Mouse (Mus musculus): ENCODE measurements around the gene Neurod2. TPM values are rescaled to one million over a fixed set of nuclear protein-coding genes. Genes with fewer than 3 reads are reported as not detected.

The Neurod2 gene
- polyA plus RNA-seq, 1 experiment from 2014 or later: 0.07 TPM

GRCm38 (mm10) chr11:98296916-98297315 lies 32.5 kb downstream of the Neurod2 start:
- WGBS (ENCODE audit: insufficient replicate concordance): 61% methylated on average over 2 of the region's 2 CpGs
- H3K9ac ChIP-seq (ENCODE audit: low read depth, low read length): no peak overlapping the region
- no peaks in the 10 kb centered on the region for H3K9me3 ChIP-seq (replicated peaks; ENCODE audit: control insufficient read depth, low read length)
- no peak overlapping the region for H3K27ac ChIP-seq (ENCODE audit: low read depth, low read length)
- H3K4me1 ChIP-seq (ENCODE audit: control insufficient read depth, insufficient read depth, low read length): peaks cover 11% of the 10 kb centered on the region; the same call in 1 of the 2 replicates
- no peak for ATAC-seq (replicated peaks; ENCODE audit: insufficient number of reproducible peaks, low FRiP score, low TSS enrichment)
- H3K4me2 ChIP-seq: no peak overlapping the region
- no peak overlapping the region for H3K4me3 ChIP-seq (ENCODE audit: low read depth, low read length)
- H3K27me3 ChIP-seq (ENCODE audit: control insufficient read depth, insufficient read depth, low read length): peaks cover 40% of the 10 kb centered on the region
- no peaks in the 10 kb centered on the region for H3K36me3 ChIP-seq (ENCODE audit: control insufficient read depth, insufficient read depth, low read length)

GRCm38 (mm10) chr11:98296277-98296676 lies 33.2 kb downstream of the Neurod2 start:
- Histone ChIP-seq H3K36me3 (ENCODE audit: control insufficient read depth, insufficient read depth, low read length) (no peaks in the 10 kb centered on the region), H3K27me3 (ENCODE audit: control insufficient read depth, insufficient read depth, low read length) (peaks cover 45% of the 10 kb centered on the region), H3K4me1 (ENCODE audit: control insufficient read depth, insufficient read depth, low read length) (peaks cover 11% of the 10 kb centered on the region; the same call in 1 of the 2 replicates), H3K27ac (ENCODE audit: low read depth, low read length) (no peak overlapping the region), H3K4me3 (ENCODE audit: low read depth, low read length) (no peak overlapping the region), H3K4me2 (no peak overlapping the region), H3K9ac (ENCODE audit: low read depth, low read length) (no peak overlapping the region), H3K9me3 (replicated peaks; ENCODE audit: control insufficient read depth, low read length) (no peaks in the 10 kb centered on the region)
- 7% methylated on average over 5 of the region's 5 CpGs for WGBS (ENCODE audit: insufficient replicate concordance)
- no peak for ATAC-seq (replicated peaks; ENCODE audit: insufficient number of reproducible peaks, low FRiP score, low TSS enrichment)

GRCm38 (mm10) chr11:98295013-98295585 lies 34.3 kb downstream of the Neurod2 start:
- H3K4me1 ChIP-seq (ENCODE audit: control insufficient read depth, insufficient read depth, low read length): peaks cover 11% of the 10 kb centered on the region; the same call in 1 of the 2 replicates
- WGBS (ENCODE audit: insufficient replicate concordance): 4% methylated on average over 9 of the region's 9 CpGs
- no peaks in the 10 kb centered on the region for H3K9me3 ChIP-seq (replicated peaks; ENCODE audit: control insufficient read depth, low read length)
- H3K27me3 ChIP-seq (ENCODE audit: control insufficient read depth, insufficient read depth, low read length): peaks cover 51% of the 10 kb centered on the region
- H3K36me3 ChIP-seq (ENCODE audit: control insufficient read depth, insufficient read depth, low read length): no peaks in the 10 kb centered on the region
- peak overlapping the region; percentile 63 for H3K4me3 ChIP-seq (ENCODE audit: low read depth, low read length)
- ATAC-seq (replicated peaks; ENCODE audit: insufficient number of reproducible peaks, low FRiP score, low TSS enrichment): no peak
- peak overlapping the region; percentile 96 for H3K4me2 ChIP-seq
- H3K9ac ChIP-seq (ENCODE audit: low read depth, low read length): peak overlapping the region; percentile 72
- no peak overlapping the region for H3K27ac ChIP-seq (ENCODE audit: low read depth, low read length)

- Histone ChIP-seq H3K4me3 (ENCODE audit: low read depth, low read length) (peak overlapping the region; percentile 63), H3K27me3 (ENCODE audit: control insufficient read depth, insufficient read depth, low read length) (peaks cover 56% of the 10 kb centered on the region), H3K36me3 (ENCODE audit: control insufficient read depth, insufficient read depth, low read length) (no peaks in the 10 kb centered on the region), H3K9ac (ENCODE audit: low read depth, low read length) (peak overlapping the region; percentile 72), H3K27ac (ENCODE audit: low read depth, low read length) (no peak overlapping the region), H3K9me3 (replicated peaks; ENCODE audit: control insufficient read depth, low read length) (no peaks in the 10 kb centered on the region), H3K4me1 (ENCODE audit: control insufficient read depth, insufficient read depth, low read length) (peaks cover 11% of the 10 kb centered on the region; the same call in 1 of the 2 replicates), H3K4me2 (peak overlapping the region; percentile 96)
- WGBS (ENCODE audit: insufficient replicate concordance): 2% methylated on average over 58 of the region's 58 CpGs
- peak; percentile 48; the same call in 1 of the 2 replicates for ATAC-seq (replicated peaks; ENCODE audit: insufficient number of reproducible peaks, low FRiP score, low TSS enrichment)
Observed at GRCm38 (mm10) chr11:98294188-98295012, 35.0 kb downstream of the Neurod2 start.

- WGBS (ENCODE audit: insufficient replicate concordance): 23% methylated on average over 2 of the region's 2 CpGs
Observed at GRCm38 (mm10) chr11:98293070-98293469, 36.4 kb downstream of the Neurod2 start.

GRCm38 (mm10) chr11:98290906-98291305 lies 38.5 kb downstream of the Neurod2 start:
- Histone ChIP-seq H3K27ac (ENCODE audit: low read depth, low read length) (no peak overlapping the region), H3K9me3 (replicated peaks; ENCODE audit: control insufficient read depth, low read length) (no peaks in the 10 kb centered on the region), H3K4me3 (ENCODE audit: low read depth, low read length) (no peak overlapping the region), H3K4me1 (ENCODE audit: control insufficient read depth, insufficient read depth, low read length) (peaks cover 7% of the 10 kb centered on the region; the same call in 1 of the 2 replicates), H3K36me3 (ENCODE audit: control insufficient read depth, insufficient read depth, low read length) (no peaks in the 10 kb centered on the region), H3K4me2 (no peak overlapping the region), H3K9ac (ENCODE audit: low read depth, low read length) (no peak overlapping the region), H3K27me3 (ENCODE audit: control insufficient read depth, insufficient read depth, low read length) (peaks cover 39% of the 10 kb centered on the region)
- 64% methylated on average over 2 of the region's 2 CpGs for WGBS (ENCODE audit: insufficient replicate concordance)
- ATAC-seq (replicated peaks; ENCODE audit: insufficient number of reproducible peaks, low FRiP score, low TSS enrichment): no peak

More at GRCm38 (mm10) chr11:98293070-98293469, 36.4 kb downstream of the Neurod2 start:
- Histone ChIP-seq H3K9me3 (replicated peaks; ENCODE audit: control insufficient read depth, low read length) (no peaks in the 10 kb centered on the region), H3K4me2 (no peak overlapping the region), H3K36me3 (ENCODE audit: control insufficient read depth, insufficient read depth, low read length) (no peaks in the 10 kb centered on the region), H3K4me1 (ENCODE audit: control insufficient read depth, insufficient read depth, low read length) (peaks cover 7% of the 10 kb centered on the region; the same call in 1 of the 2 replicates), H3K27me3 (ENCODE audit: control insufficient read depth, insufficient read depth, low read length) (peaks cover 51% of the 10 kb centered on the region), H3K4me3 (ENCODE audit: low read depth, low read length) (no peak overlapping the region), H3K27ac (ENCODE audit: low read depth, low read length) (no peak overlapping the region), H3K9ac (ENCODE audit: low read depth, low read length) (no peak overlapping the region)
- no peak for ATAC-seq (replicated peaks; ENCODE audit: insufficient number of reproducible peaks, low FRiP score, low TSS enrichment)

GRCm38 (mm10) chr11:98289873-98290272 lies 39.6 kb downstream of the Neurod2 start:
- H3K27me3 ChIP-seq (ENCODE audit: control insufficient read depth, insufficient read depth, low read length): peaks cover 30% of the 10 kb centered on the region
- WGBS (ENCODE audit: insufficient replicate concordance): 45% methylated on average over 13 of the region's 13 CpGs
- ATAC-seq (replicated peaks; ENCODE audit: insufficient number of reproducible peaks, low FRiP score, low TSS enrichment): no peak
- no peaks in the 10 kb centered on the region for H3K36me3 ChIP-seq (ENCODE audit: control insufficient read depth, insufficient read depth, low read length)
- H3K9me3 ChIP-seq (replicated peaks; ENCODE audit: control insufficient read depth, low read length): no peaks in the 10 kb centered on the region
- 0 out of 2 replicates have a peak, but pooled peaks cover 2% of the 10 kb centered on the region for H3K4me1 ChIP-seq (ENCODE audit: control insufficient read depth, insufficient read depth, low read length)
- no peak overlapping the region for H3K4me3 ChIP-seq (ENCODE audit: low read depth, low read length)
- H3K27ac ChIP-seq (ENCODE audit: low read depth, low read length): no peak overlapping the region
- no peak overlapping the region for H3K9ac ChIP-seq (ENCODE audit: low read depth, low read length)
- H3K4me2 ChIP-seq: no peak overlapping the region

- H3K4me3 ChIP-seq (ENCODE audit: low read depth, low read length): no peak overlapping the region
- H3K27ac ChIP-seq (ENCODE audit: low read depth, low read length): no peak overlapping the region
- H3K9me3 ChIP-seq (replicated peaks; ENCODE audit: control insufficient read depth, low read length): no peaks in the 10 kb centered on the region
- H3K4me1 ChIP-seq (ENCODE audit: control insufficient read depth, insufficient read depth, low read length): peaks cover 2% of the 10 kb centered on the region; the same call in 1 of the 2 replicates
- 46% methylated on average over 7 of the region's 7 CpGs for WGBS (ENCODE audit: insufficient replicate concordance)
- H3K36me3 ChIP-seq (ENCODE audit: control insufficient read depth, insufficient read depth, low read length): no peaks in the 10 kb centered on the region
- H3K4me2 ChIP-seq: no peak overlapping the region
- H3K27me3 ChIP-seq (ENCODE audit: control insufficient read depth, insufficient read depth, low read length): peaks cover 24% of the 10 kb centered on the region
- no peak for ATAC-seq (replicated peaks; ENCODE audit: insufficient number of reproducible peaks, low FRiP score, low TSS enrichment)
- H3K9ac ChIP-seq (ENCODE audit: low read depth, low read length): no peak overlapping the region
Observed at GRCm38 (mm10) chr11:98287961-98288360, 41.5 kb downstream of the Neurod2 start.

Measured in heart, embryonic 11.5 days (tissue).